Mouse (Mus musculus) E14TG2a.4 (cell line): Measurements from ENCODE around the gene Ghrhr.

ENCODE experiments used
- H3K27me3 ChIP-seq: 2 replicates; pipeline ENCODE4 v1.6.1; 2014; ENCODE audit warnings: low read length, control low read depth; ENCODE audit not compliant: insufficient read depth
- H3K36me3 ChIP-seq: 2 replicates; pipeline ENCODE4 v1.6.1; 2014; ENCODE audit warnings: low read length, control low read depth; ENCODE audit not compliant: insufficient read depth
- H3K4me1 ChIP-seq: replicated peaks from 2 replicates; pipeline ENCODE4 v1.6.1; 2014; ENCODE audit warnings: low read depth, low read length, control low read depth
- H3K4me3 ChIP-seq: replicated peaks from 2 replicates; pipeline ENCODE4 v1.5.1; 2014; ENCODE audit warnings: mild to moderate bottlenecking, low read length
- H3K9me3 ChIP-seq: 2 replicates; pipeline ENCODE4 v1.6.1; 2014; ENCODE audit warnings: low read length, control low read depth
- CTCF ChIP-seq: conservative IDR thresholded peaks from 2 replicates; pipeline ENCODE4 v1.5.1; 2014; ENCODE audit warnings: low read length
- NANOG ChIP-seq: IDR thresholded peaks from 2 replicates; pipeline ENCODE4 v1.6.1; 2014; ENCODE audit warnings: borderline replicate concordance, low read length, mixed read lengths
- POU5F1 ChIP-seq: IDR thresholded peaks from 2 replicates; pipeline ENCODE4 v1.6.1; 2014; ENCODE audit warnings: low read length, borderline replicate concordance

Gene Ghrhr

GRCm38 (mm10) chr6:55379641-55380335 lies 3.7 kb downstream of the Ghrhr start:
- Histone ChIP-seq H3K27me3 (no peaks in the 10 kb centered on the region), H3K4me1 (peaks cover 5% of the 10 kb centered on the region; the same call in 1 of the 2 replicates), H3K9me3 (peaks cover 20% of the 10 kb centered on the region), H3K4me3 (no peak overlapping the region), H3K36me3 (no peaks in the 10 kb centered on the region)
- TF ChIP-seq POU5F1 (no peak), CTCF (peak; percentile 79)

GRCm38 (mm10) chr6:55381966-55382365 lies 5.9 kb downstream of the Ghrhr start:
- TF ChIP-seq POU5F1 (no peak), CTCF (no peak), NANOG (no peak)
- H3K9me3 ChIP-seq: peaks cover 21% of the 10 kb centered on the region
- H3K4me3 ChIP-seq: no peak overlapping the region
- peaks cover 5% of the 10 kb centered on the region; the same call in 1 of the 2 replicates for H3K4me1 ChIP-seq
- H3K36me3 ChIP-seq: no peaks in the 10 kb centered on the region
- H3K27me3 ChIP-seq: no peaks in the 10 kb centered on the region

GRCm38 (mm10) chr6:55383897-55384296 lies 7.8 kb downstream of the Ghrhr start:
- TF ChIP-seq CTCF (peak; percentile 45), NANOG (no peak), POU5F1 (no peak)
- Histone ChIP-seq H3K4me1 (peaks cover 8% of the 10 kb centered on the region), H3K27me3 (no peaks in the 10 kb centered on the region), H3K4me3 (no peak overlapping the region), H3K9me3 (peaks cover 21% of the 10 kb centered on the region), H3K36me3 (no peaks in the 10 kb centered on the region)

GRCm38 (mm10) chr6:55384356-55384951 lies 8.4 kb downstream of the Ghrhr start:
- Histone ChIP-seq H3K4me1 (peaks cover 9% of the 10 kb centered on the region), H3K36me3 (no peaks in the 10 kb centered on the region), H3K9me3 (peaks cover 21% of the 10 kb centered on the region), H3K27me3 (no peaks in the 10 kb centered on the region), H3K4me3 (no peak overlapping the region)
- TF ChIP-seq NANOG (no peak), CTCF (no peak), POU5F1 (no peak)

GRCm38 (mm10) chr6:55388546-55389169 lies 12.6 kb downstream of the Ghrhr start:
- peaks cover 13% of the 10 kb centered on the region for H3K9me3 ChIP-seq
- no peak for TF ChIP-seq NANOG
- no peak for TF ChIP-seq POU5F1
- TF ChIP-seq CTCF: no peak
- H3K4me1 ChIP-seq: peaks cover 4% of the 10 kb centered on the region
- no peaks in the 10 kb centered on the region for H3K27me3 ChIP-seq
- H3K36me3 ChIP-seq: no peaks in the 10 kb centered on the region
- H3K4me3 ChIP-seq: no peak overlapping the region

- Histone ChIP-seq H3K4me3 (no peak overlapping the region), H3K4me1 (peaks cover 4% of the 10 kb centered on the region), H3K9me3 (peaks cover 6% of the 10 kb centered on the region; the same call in 1 of the 2 replicates), H3K36me3 (no peaks in the 10 kb centered on the region), H3K27me3 (no peaks in the 10 kb centered on the region)
- TF ChIP-seq POU5F1 (no peak), CTCF (no peak), NANOG (no peak)
Measured at GRCm38 (mm10) chr6:55389321-55389720, 13.2 kb downstream of the Ghrhr start.

- TF ChIP-seq CTCF (no peak), NANOG (no peak), POU5F1 (no peak)
- Histone ChIP-seq H3K27me3 (peaks cover 4% of the 10 kb centered on the region; the same call in 1 of the 2 replicates), H3K4me3 (no peak overlapping the region), H3K4me1 (peaks cover 4% of the 10 kb centered on the region), H3K36me3 (no peaks in the 10 kb centered on the region), H3K9me3 (no peaks in the 10 kb centered on the region)
Measured at GRCm38 (mm10) chr6:55391814-55392213, 15.7 kb downstream of the Ghrhr start.

GRCm38 (mm10) chr6:55392453-55392852 lies 16.4 kb downstream of the Ghrhr start:
- H3K4me1 ChIP-seq: peaks cover 4% of the 10 kb centered on the region
- H3K36me3 ChIP-seq: no peaks in the 10 kb centered on the region
- no peaks in the 10 kb centered on the region for H3K9me3 ChIP-seq
- TF ChIP-seq POU5F1 (no peak), CTCF (peak; percentile 57)
- H3K27me3 ChIP-seq: peaks cover 10% of the 10 kb centered on the region; the same call in 1 of the 2 replicates
- no peak overlapping the region for H3K4me3 ChIP-seq
